Mouse (Mus musculus): ENCODE data around the gene Gm36028. TPM values are rescaled to one million over a fixed set of nuclear protein-coding genes. Genes with fewer than 3 reads are reported as not detected.

The Gm36028 gene
- total RNA-seq, 2 experiments from 2014 or later: 0.45 TPM; not detected in 1

- no peak for DNase-seq
- intact Hi-C loops (cut with DNase I): loop anchor here (2.0 to 5.0 kb wide), 3 partner anchors 13 to 81 kb away; no protein-coding TSS in a partner anchor
Measured at GRCm38 (mm10) chr16:37865841-37866240, 4.9 kb upstream of the Gm36028 start.

GRCm38 (mm10) chr16:37863876-37864275 is 2.9 kb upstream of the Gm36028 start:
- no peak for DNase-seq
- intact Hi-C loops (cut with DNase I): no loop called here

- DNase-seq: no peak
- intact Hi-C loops (cut with DNase I): no loop called here
Measured at GRCm38 (mm10) chr16:37860213-37860612, 733 bp downstream of the Gm36028 start.

GRCm38 (mm10) chr16:37857495-37857894 is 3.5 kb downstream of the Gm36028 start:
- intact Hi-C loops (cut with DNase I): no loop called here
- no peak for DNase-seq

- DNase-seq: no peak
- intact Hi-C loops (cut with DNase I): no loop called here
Measured at GRCm38 (mm10) chr16:37856327-37856726, 4.6 kb downstream of the Gm36028 start.

GRCm38 (mm10) chr16:37855583-37855982 is 5.4 kb downstream of the Gm36028 start:
- DNase-seq: no peak
- intact Hi-C loops (cut with DNase I): no loop called here

- intact Hi-C loops (cut with DNase I): loop anchor here (5.0 kb wide), 1 partner anchor 37 kb away; no protein-coding TSS in a partner anchor
- DNase-seq: no peak
Measured at GRCm38 (mm10) chr16:37854593-37854992, 6.4 kb downstream of the Gm36028 start.

- intact Hi-C loops (cut with DNase I): loop anchor here (5.0 kb wide), 1 partner anchor 37 kb away; no protein-coding TSS in a partner anchor
Measured at GRCm38 (mm10) chr16:37854054-37854453, 6.9 kb downstream of the Gm36028 start.

GRCm38 (mm10) chr16:37853279-37853678 is 7.7 kb downstream of the Gm36028 start:
- DNase-seq: peak; percentile 36 to 41
- intact Hi-C loops (cut with DNase I): loop anchor here (2.0 to 5.0 kb wide), 2 partner anchors 14 to 36 kb away; no protein-coding TSS in a partner anchor

More at GRCm38 (mm10) chr16:37854054-37854453, 6.9 kb downstream of the Gm36028 start:
- DNase-seq: no peak

- intact Hi-C loops (cut with DNase I): loop anchor here (5.0 kb wide), 1 partner anchor 34 kb away; no protein-coding TSS in a partner anchor
- DNase-seq: peak; percentile 61 to 62
Measured at GRCm38 (mm10) chr16:37851366-37851765, 9.6 kb downstream of the Gm36028 start.

- intact Hi-C loops (cut with DNase I): no loop called here
- no peak for DNase-seq
Measured at GRCm38 (mm10) chr16:37847081-37847480, 13.9 kb downstream of the Gm36028 start.

GRCm38 (mm10) chr16:37845202-37845925 is 15.6 kb downstream of the Gm36028 start:
- intact Hi-C loops (cut with DNase I): no loop called here

GRCm38 (mm10) chr16:37843740-37844139 is 17.2 kb downstream of the Gm36028 start:
- intact Hi-C loops (cut with DNase I): no loop called here
- DNase-seq: no peak

More at GRCm38 (mm10) chr16:37845202-37845925, 15.6 kb downstream of the Gm36028 start:
- DNase-seq: peak; percentile 25 to 49

- intact Hi-C loops (cut with DNase I): no loop called here
Measured at GRCm38 (mm10) chr16:37842439-37842838, 18.5 kb downstream of the Gm36028 start.

GRCm38 (mm10) chr16:37837571-37837970 is 23.4 kb downstream of the Gm36028 start:
- intact Hi-C loops (cut with DNase I): no loop called here
- no peak for DNase-seq

More at GRCm38 (mm10) chr16:37842439-37842838, 18.5 kb downstream of the Gm36028 start:
- DNase-seq: no peak

GRCm38 (mm10) chr16:37831041-37831440 is 29.9 kb downstream of the Gm36028 start:
- peak in 1 of 2 experiments; percentile 28 for DNase-seq
- intact Hi-C loops (cut with DNase I): loop anchor here (5.0 kb wide), 1 partner anchor 36 kb away; the partner anchor contains the start of gene Lrrc58

- intact Hi-C loops (cut with DNase I): no loop called here
- no peak for DNase-seq
Measured at GRCm38 (mm10) chr16:37826286-37826685, 34.7 kb downstream of the Gm36028 start.

GRCm38 (mm10) chr16:37824778-37825505 is 36.0 kb downstream of the Gm36028 start:
- intact Hi-C loops (cut with DNase I): no loop called here
- no peak for DNase-seq

- DNase-seq: no peak
- intact Hi-C loops (cut with DNase I): no loop called here
Measured at GRCm38 (mm10) chr16:37823949-37824348, 37.0 kb downstream of the Gm36028 start.

- no peak for DNase-seq
Measured at GRCm38 (mm10) chr16:37817986-37818385, 43.0 kb downstream of the Gm36028 start.

GRCm38 (mm10) chr16:37814383-37814971 is 46.5 kb downstream of the Gm36028 start:
- peak; percentile 84 for DNase-seq
- intact Hi-C loops (cut with DNase I): loop anchor here (1.0 to 10.0 kb wide), 3 partner anchors 54 to 520 kb away; partner anchors contain the start of gene Lrrc58

More at GRCm38 (mm10) chr16:37817986-37818385, 43.0 kb downstream of the Gm36028 start:
- intact Hi-C loops (cut with DNase I): loop anchor here (5.0 to 10.0 kb wide), 3 partner anchors 34 to 523 kb away; no protein-coding TSS in a partner anchor

Measured in heart, postnatal 10 days (tissue).